Mouse (Mus musculus): ENCODE results near the gene Rbp1.

Rbp1 gene

DNA sequence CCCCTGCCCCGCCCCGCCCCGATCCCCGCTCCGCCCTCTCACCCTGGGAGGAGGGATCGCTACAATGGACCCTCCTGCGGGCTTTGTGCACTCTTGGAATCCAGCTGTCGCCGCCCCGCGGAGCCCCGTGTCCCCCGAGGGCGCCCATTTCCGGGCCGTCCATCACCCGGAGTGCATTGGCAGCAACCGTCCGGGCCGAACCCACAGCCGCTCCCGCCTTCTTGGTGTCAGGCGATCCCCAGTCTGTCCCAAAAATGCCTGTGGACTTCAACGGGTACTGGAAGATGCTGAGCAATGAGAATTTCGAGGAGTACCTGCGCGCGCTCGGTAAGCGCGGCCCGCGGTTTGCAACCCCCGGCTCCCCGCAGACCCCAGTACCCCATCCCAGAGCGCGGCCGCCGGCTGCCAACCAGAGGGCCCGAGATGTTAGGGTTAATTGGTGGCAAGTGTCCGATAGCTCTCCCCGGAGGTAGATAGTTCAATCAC is 2.0 kb downstream of the Rbp1 start:
- in situ Hi-C loops (cut with MseI, MboI) = no loop called here

GRCm38 (mm10) chr9:98425351-98425880 is 2.7 kb downstream of the Rbp1 start:
- in situ Hi-C loops (cut with MseI, MboI) = no loop called here

DNA sequence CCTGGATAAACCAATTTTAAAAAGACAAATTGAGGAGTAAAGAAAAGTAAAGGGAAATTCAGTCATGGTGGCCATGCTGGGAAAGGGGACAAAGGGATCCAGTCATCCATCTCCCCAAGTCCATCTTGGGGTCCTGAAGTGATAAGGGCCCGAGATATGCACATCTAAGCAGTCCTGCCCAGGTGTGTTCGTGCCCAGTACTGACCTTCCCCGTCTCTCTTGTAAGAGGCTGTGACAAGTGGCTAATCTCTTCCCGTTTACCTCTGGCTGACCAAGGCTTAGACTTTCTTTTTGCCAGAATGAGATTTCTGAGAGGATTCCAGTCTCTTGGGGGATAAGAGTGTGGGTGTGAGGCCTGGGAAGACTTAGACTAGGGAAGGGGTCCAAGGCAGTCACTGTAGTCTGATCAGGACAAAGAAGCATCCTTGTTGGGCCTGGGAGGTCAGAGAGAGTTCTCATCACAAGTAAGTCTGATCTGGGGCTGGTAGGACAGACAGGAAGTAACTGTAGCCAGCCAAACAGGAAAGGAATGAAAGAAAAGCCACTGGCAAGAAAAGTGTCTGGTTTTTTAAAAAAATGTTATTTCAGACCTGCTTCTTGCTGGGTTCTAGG is 5.3 kb downstream of the Rbp1 start:
- in situ Hi-C loops (cut with MseI, MboI) = no loop called here

DNA sequence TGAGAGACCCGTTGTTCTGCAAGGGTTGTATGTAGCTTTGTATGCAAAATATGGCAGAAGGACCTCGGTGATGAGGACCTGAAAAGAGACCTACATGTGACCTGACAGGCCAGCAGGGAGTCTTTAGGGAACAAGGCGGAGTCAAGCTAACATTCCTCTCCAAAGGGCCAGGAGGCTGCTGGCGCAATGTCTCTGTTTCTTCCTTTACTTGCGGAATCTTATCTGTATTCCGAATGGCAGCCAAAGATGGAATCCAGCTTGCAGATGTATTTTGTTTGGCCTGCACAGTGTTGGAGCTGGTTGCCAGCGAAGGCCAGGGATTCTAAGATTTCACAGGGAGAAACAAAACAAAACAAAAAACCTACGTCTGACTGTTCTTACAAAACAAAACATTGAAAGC is 6.0 kb downstream of the Rbp1 start:
- in situ Hi-C loops (cut with MseI, MboI) = no loop called here

DNA sequence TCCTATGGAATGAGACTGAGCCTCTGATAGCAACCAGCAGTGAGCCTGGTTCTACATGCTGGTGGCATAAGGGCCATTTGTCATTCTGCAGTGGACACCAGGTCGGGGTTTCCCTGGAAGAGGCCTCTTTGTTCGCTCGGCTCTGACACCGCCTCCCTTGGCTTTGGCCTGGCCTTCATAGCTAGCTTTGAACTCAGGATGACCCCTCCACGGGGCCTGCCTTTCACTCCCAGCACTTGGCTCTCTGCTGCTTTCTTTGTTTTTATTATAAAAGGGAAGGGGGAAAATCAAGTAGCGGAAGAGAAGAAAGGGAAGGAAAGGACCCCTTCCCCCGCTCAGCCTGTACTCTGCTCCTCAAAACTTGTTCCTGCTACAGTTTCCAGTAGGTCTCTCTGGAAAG is 7.0 kb downstream of the Rbp1 start:
- in situ Hi-C loops (cut with MseI, MboI) = no loop called here

DNA sequence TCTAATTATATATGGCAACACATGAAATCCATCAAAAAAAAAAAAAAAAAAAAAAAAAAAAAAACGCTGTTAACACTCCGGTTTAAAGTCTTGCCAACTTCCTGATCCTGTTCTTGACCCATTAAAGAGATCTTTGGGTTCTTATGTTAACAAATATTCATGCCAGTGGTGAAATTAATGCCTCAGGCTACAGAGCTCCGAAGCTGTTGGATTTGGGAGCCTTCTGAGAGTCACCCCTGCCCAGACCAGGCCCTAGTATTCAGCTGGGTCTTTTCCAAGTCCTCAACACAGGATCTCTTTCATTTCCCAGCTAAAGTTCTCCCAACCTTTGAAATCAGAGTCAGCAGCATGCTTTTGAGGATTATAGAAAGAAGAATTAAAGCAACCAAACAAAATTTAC is 7.8 kb downstream of the Rbp1 start:
- in situ Hi-C loops (cut with MseI, MboI) = no loop called here

DNA sequence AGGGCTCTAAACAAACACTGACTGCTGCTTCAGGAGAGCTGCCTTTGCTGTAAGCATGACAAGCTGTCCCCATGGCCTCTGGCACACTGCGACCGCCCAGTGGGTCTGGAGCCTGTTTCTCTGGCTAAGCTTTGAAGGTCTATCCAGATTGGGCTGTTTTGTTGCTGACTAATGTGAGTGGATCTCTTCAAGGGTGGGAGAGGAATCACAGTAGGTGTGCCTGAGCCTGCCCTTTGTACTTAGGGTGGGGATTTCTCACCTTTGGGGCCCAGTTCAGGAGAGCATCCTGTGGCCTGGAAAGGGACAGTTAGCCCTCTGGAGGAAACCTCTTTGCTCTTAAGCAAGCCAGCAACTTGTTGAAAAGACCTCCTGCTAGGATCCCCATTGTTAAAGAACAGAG is 10.3 kb downstream of the Rbp1 start:
- in situ Hi-C loops (cut with MseI, MboI) = no loop called here

DNA sequence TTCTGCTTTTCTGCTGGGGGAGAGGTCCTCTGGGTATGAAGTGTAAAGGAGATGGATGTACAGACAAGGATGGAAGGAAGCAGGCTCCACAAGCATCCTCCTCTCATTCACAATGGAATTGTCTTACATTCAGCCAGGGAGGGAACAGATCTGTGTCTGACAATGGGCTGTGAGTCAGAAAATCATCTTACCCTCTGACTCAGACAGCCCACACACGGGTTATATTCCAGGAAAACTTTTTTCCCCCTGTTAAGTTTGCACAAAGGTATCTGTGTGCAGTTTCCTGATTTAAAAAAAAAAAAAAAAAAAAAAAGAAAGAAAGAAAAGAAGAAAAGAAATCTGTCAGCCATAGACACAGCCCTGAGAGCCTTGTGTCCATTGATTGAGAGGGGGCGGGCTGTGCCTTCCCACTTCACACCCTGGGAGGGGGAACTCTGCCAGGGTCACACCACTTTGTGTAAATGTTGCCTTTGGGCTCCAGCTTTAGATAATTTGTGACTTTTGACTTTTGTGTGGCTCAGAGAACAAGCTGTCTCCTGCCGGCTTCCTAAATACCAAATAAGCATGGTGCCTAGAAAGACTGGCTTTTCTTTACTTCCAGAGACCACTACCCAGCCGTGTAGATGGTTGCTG is 11.3 kb downstream of the Rbp1 start:
- in situ Hi-C loops (cut with MseI, MboI) = no loop called here

DNA sequence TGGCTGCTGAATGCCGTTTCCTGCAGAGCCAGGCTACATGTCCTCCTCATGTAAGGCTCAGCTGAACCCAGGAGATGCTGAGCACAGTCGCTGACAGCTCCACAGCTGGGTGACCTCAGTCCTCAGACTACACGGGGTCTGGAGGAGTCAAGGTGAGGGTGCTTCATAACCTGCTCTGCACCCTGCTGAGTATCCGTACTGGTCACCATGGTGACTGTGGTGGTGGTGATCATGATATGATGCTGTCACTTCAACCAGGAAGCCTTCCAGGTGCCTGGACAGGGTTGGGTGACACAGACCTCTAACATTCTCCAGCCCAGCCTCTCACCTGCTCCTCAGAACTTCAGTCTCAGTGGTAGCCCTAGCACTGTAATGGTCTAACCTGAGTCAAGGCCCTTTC is 15.1 kb downstream of the Rbp1 start:
- in situ Hi-C loops (cut with MseI, MboI) = no loop called here

GRCm38 (mm10) chr9:98439091-98439490 is 16.3 kb downstream of the Rbp1 start:
- in situ Hi-C loops (cut with MseI, MboI) = no loop called here

GRCm38 (mm10) chr9:98442638-98443037 is 19.9 kb downstream of the Rbp1 start:
- in situ Hi-C loops (cut with MseI, MboI) = no loop called here

DNA sequence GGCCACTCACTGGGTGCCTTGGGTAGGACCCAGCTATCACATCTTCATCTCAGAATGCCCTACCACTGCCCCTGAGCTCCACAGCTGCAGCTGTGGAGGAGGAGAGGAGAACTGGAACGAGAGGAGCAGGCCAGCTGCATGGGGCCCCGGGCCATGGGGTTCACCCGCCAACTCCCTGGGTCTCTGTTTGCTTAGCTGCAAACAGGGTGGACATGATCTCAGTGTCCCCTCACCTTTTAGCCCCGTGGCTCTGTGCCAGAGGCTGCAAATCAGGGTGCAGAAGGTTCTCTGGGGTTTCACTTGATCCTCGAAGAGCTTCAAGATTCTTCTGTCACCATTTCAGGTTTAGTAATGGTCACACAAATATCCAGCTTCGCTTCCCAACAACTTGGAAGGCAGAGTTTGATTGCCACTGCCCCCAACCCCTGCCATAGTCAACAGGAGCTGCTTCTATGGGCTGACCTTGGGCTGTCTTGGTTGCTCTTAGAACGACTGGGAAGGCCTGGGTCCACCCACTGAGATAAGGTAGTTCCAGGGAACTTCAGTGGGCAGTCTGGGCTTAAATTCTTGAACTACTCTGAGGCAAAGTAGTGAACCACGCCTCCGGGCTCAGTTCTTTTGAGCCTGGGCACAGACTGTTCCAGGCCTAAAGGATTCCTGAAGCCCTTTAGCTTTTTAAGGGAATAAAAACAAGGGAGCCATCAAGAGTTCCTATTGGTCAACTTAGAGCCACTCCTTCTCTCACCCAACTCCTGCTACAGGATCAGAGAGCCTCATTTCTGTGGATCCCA is 22.8 kb downstream of the Rbp1 start:
- in situ Hi-C loops (cut with MseI, MboI) = no loop called here

- in situ Hi-C loops (cut with MseI, MboI) = no loop called here
Observed at GRCm38 (mm10) chr9:98450976-98451375, 28.2 kb downstream of the Rbp1 start.

GRCm38 (mm10) chr9:98466709-98467108 is 43.9 kb downstream of the Rbp1 start:
- in situ Hi-C loops (cut with MseI, MboI) = no loop called here

GRCm38 (mm10) chr9:98480172-98480749 is 57.5 kb downstream of the Rbp1 start:
- in situ Hi-C loops (cut with MseI, MboI) = no loop called here

- in situ Hi-C loops (cut with MseI, MboI) = no loop called here
Observed at GRCm38 (mm10) chr9:98482256-98482655, 59.5 kb downstream of the Rbp1 start.

- in situ Hi-C loops (cut with MseI, MboI) = no loop called here
Observed at GRCm38 (mm10) chr9:98485020-98485419, 62.3 kb downstream of the Rbp1 start.

GRCm38 (mm10) chr9:98485815-98486214 is 63.1 kb downstream of the Rbp1 start, which contains the start of gene Rbp2:
TSS of gene Rbp2 (plus strand) at chr9:98486115.
- in situ Hi-C loops (cut with MseI, MboI) = no loop called here

- in situ Hi-C loops (cut with MseI, MboI) = no loop called here
Observed at GRCm38 (mm10) chr9:98487273-98487672, 64.5 kb downstream of the Rbp1 start.

- in situ Hi-C loops (cut with MseI, MboI) = no loop called here
Observed at GRCm38 (mm10) chr9:98489532-98489931, 66.8 kb downstream of the Rbp1 start.

DNA sequence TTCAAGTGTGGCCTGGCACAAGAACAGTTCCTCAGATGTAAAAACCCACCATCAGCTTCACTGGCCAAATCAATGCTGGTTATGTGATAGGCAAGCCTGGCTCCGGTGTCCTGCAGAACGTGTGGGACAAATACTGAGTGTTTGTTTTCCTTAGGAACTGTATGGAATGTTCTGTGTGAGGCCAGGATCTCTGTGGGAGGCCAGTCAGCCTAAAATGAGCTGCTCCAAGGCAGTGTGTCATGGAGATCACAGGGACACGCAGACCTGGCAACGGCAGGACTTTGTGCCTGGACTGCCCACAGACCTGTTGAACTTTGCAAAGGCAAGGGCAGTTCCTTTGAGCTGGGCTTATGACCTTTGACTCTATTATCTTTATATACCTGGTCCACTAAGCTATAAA is 67.4 kb downstream of the Rbp1 start:
- in situ Hi-C loops (cut with MseI, MboI) = no loop called here

DNA sequence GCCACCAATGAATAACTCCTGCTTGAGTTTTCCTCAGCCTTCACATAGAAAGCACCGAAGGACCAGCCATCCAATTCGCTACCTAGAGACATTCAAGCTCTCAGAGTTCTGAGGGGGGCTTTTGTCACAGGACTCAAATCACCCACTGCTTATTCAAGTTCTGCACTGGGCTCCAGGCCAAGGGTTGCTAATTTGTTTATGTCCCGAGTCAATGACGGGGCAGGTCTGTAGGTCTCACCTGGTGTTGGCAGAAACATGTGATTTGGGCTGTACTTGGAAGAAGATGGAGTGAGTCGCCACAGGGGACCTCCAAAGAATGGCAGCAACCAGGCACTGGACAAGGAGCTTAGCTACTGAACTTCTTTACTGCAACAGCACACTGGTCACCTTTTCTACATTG is 68.3 kb downstream of the Rbp1 start:
- in situ Hi-C loops (cut with MseI, MboI) = no loop called here
